Mouse (Mus musculus): ENCODE results near the gene E330017A01Rik. TPM values are rescaled to one million over a fixed set of nuclear protein-coding genes. Genes with fewer than 3 reads are reported as not detected.

The E330017A01Rik gene
- polyA plus RNA-seq, 1 experiment from 2014 or later: not detected

- H3K36me3 ChIP-seq (ENCODE audit: inconsistent target): no peaks in the 10 kb centered on the region
- no peaks in the 10 kb centered on the region for H3K79me2 ChIP-seq (ENCODE audit: inconsistent target)
- no peak overlapping the region for H3K27ac ChIP-seq
- no peak overlapping the region for H3K4me3 ChIP-seq (ENCODE audit: inconsistent target)
Measured at GRCm38 (mm10) chr16:58589444-58589843, 49.1 kb downstream of the E330017A01Rik start.

Other genes starting within 250 kb of the E330017A01Rik start
- gene Dcbld2, start 230.3 kb downstream of the E330017A01Rik start, polyA plus RNA-seq (2018): 0.91 to 1.7 TPM (median 1.3 TPM) in 3 replicates
- 0.52 to 3.2 TPM (median 0.86 TPM) in 3 replicates for gene St3gal6, start 114.5 kb downstream of the E330017A01Rik start, polyA plus RNA-seq (2018)
- gene Gm813, start 21.8 kb downstream of the E330017A01Rik start, polyA plus RNA-seq (2018): not detected in 3 replicates
- gene Cpox, start 31.6 kb upstream of the E330017A01Rik start, polyA plus RNA-seq (2018): 8.6 to 10.9 TPM (median 9.6 TPM) in 3 replicates
- not detected in 3 replicates for gene Gpr15, start 80.3 kb upstream of the E330017A01Rik start, polyA plus RNA-seq (2018)
- gene Cldnd1, start 89.2 kb upstream of the E330017A01Rik start, polyA plus RNA-seq (2018): 15.5 to 31.0 TPM (median 28.5 TPM) in 3 replicates
- not detected in 3 replicates for gene Olfr172, start 124.4 kb upstream of the E330017A01Rik start, polyA plus RNA-seq (2018)
- gene Olfr173, start 161.5 kb upstream of the E330017A01Rik start, polyA plus RNA-seq (2018): not detected in 3 replicates
- gene Olfr175-ps1, start 188.0 kb upstream of the E330017A01Rik start, polyA plus RNA-seq (2018): not detected in 3 replicates
- gene Olfr177, start 236.0 kb upstream of the E330017A01Rik start, polyA plus RNA-seq (2018): not detected in 3 replicates